Mouse (Mus musculus) G1E (cell line): ENCODE measurements around the gene Bod1l.

Experiments used
- CTCF ChIP-seq: IDR thresholded peaks from 2 replicates; pipeline ENCODE4 v1.5.1; 2012; ENCODE audit warnings: low read depth, low read length, inconsistent platforms, mixed read lengths
- GATA1 ChIP-seq: IDR thresholded peaks from 2 replicates; pipeline ENCODE4 v1.6.1; 2012; ENCODE audit warnings: borderline replicate concordance, low read length, inconsistent platforms, mixed read lengths
- TAL1 ChIP-seq: conservative IDR thresholded peaks from 2 replicates; pipeline ENCODE4 v1.6.1; 2012; ENCODE audit warnings: low read depth, low read length, inconsistent platforms, mixed read lengths

- no peak for TF ChIP-seq TAL1
- no peak for TF ChIP-seq CTCF
- no peak for TF ChIP-seq GATA1
Observed at GRCm38 (mm10) chr5:41767296-41768200, 76.6 kb downstream of the Bod1l start.
